Mouse (Mus musculus) thymus, adult 2 months (tissue): ENCODE results near the gene Gm525. TPM values are rescaled to one million over a fixed set of nuclear protein-coding genes. Genes with fewer than 3 reads are reported as not detected.
A peak's percentile ranks its signal among the peaks of the same experiment; 100 is the strongest.

Experiments
- DNase-seq: peaks from one replicate; pipeline ENCODE4 v3.0.0; 2021
- H3K27ac ChIP-seq: fragments of 200-500 bp; 2 replicates; pipeline ENCODE4 v1.5.1; 2012; ENCODE audit warnings: low read length, control low read depth; ENCODE audit not compliant: control insufficient read depth, insufficient read depth
- H3K27me3 ChIP-seq: fragments of 200-500 bp; 2 replicates; pipeline ENCODE4 v1.6.1; 2012; ENCODE audit warnings: mild to moderate bottlenecking, low read length, moderate library complexity, mixed read lengths; ENCODE audit not compliant: control insufficient read depth, insufficient read depth
- H3K36me3 ChIP-seq: fragments of 200-500 bp; 2 replicates; pipeline ENCODE4 v1.6.1; 2012; ENCODE audit warnings: mild to moderate bottlenecking, low read length, moderate library complexity; ENCODE audit not compliant: control insufficient read depth, insufficient read depth
- H3K4me1 ChIP-seq: fragments of 200-500 bp; replicated peaks from 2 replicates; pipeline ENCODE4 v1.6.1; 2012; ENCODE audit warnings: low read length; ENCODE audit not compliant: control insufficient read depth, insufficient read depth
- H3K4me3 ChIP-seq: fragments of 200-500 bp; 2 replicates; pipeline ENCODE4 v1.5.1; 2012; ENCODE audit warnings: mild to moderate bottlenecking, low read length, control low read depth, moderate library complexity; ENCODE audit not compliant: control insufficient read depth, insufficient read depth
- CTCF ChIP-seq: fragments of 200-500 bp; IDR thresholded peaks from 2 replicates; pipeline ENCODE4 v1.5.1; 2012; ENCODE audit warnings: mild to moderate bottlenecking, control low read depth, low read length, moderate library complexity, borderline replicate concordance; ENCODE audit not compliant: control insufficient read depth, poor library complexity, insufficient read depth; ENCODE audit errors: extremely low read depth
- POLR2A ChIP-seq: fragments of 200-500 bp; IDR thresholded peaks from 2 replicates; pipeline ENCODE4 v1.6.1; 2012; ENCODE audit warnings: mild to moderate bottlenecking, low read length, control low read depth, moderate library complexity; ENCODE audit not compliant: control insufficient read depth, poor library complexity, insufficient read depth; ENCODE audit errors: extremely low read depth
- WGBS: fragments of 180-500 bp; shearing (Covaris S2); methylation state at CpG from one replicate; pipeline ENCODE4 v1.1.7; 2018; 5-methylcytosine and 5-hydroxymethylcytosine counted together
- polyA plus RNA-seq: library from polyadenylated mRNA; depleted of rRNA; stranded (reverse); fragments of >200 nt; gene quantifications from 2 replicates; pipeline ENCODE4 v1.2.3, GENCODE M21; 2012; rRNA removed

Gene Gm525
- polyA plus RNA-seq: 25.8 and 35.9 TPM in 2 replicates

GRCm38 (mm10) chr11:89073541-89073940 lies at the start of gene Gm525:
Gm525 (plus strand) TSS chr11:89073841.
- Histone ChIP-seq H3K4me3 (no peak within 1 kb of the TSS), H3K4me1 (peaks cover 59% of the 10 kb centered on the region), H3K27me3 (no peaks in the 10 kb centered on the region), H3K36me3 (no peaks in the 10 kb centered on the region; the same call in 1 of the 2 replicates), H3K27ac (peak within 1 kb of the TSS; percentile 81)
- 91% methylated on average over 8 of the region's 8 CpGs for WGBS
- no peak for DNase-seq
- TF ChIP-seq POLR2A (no peak), CTCF (no peak)

- DNase-seq: no peak
- H3K27ac ChIP-seq: peak overlapping the region; percentile 39; the same call in 1 of the 2 replicates
- H3K27me3 ChIP-seq: no peaks in the 10 kb centered on the region
- H3K4me3 ChIP-seq: no peak overlapping the region
- TF ChIP-seq CTCF (no peak), POLR2A (no peak)
- H3K36me3 ChIP-seq: peaks cover 7% of the 10 kb centered on the region
- H3K4me1 ChIP-seq: peaks cover 21% of the 10 kb centered on the region
- WGBS: 51% methylated on average over 11 of the region's 11 CpGs
These were observed 49.3 kb upstream of the Gm525 start for GRCm38 (mm10) chr11:89024181-89024881.

- Histone ChIP-seq H3K27ac (no peak overlapping the region), H3K4me3 (no peak overlapping the region), H3K27me3 (no peaks in the 10 kb centered on the region), H3K36me3 (no peaks in the 10 kb centered on the region), H3K4me1 (peaks cover 23% of the 10 kb centered on the region)
- no peak for DNase-seq
- 92% methylated on average over 3 of the region's 3 CpGs for WGBS
- no peak for TF ChIP-seq CTCF
- no peak for TF ChIP-seq POLR2A
These were observed 48.0 kb upstream of the Gm525 start for GRCm38 (mm10) chr11:89025603-89026002.

GRCm38 (mm10) chr11:89026117-89026516 lies 47.5 kb upstream of the Gm525 start:
- no peak overlapping the region for H3K4me3 ChIP-seq
- H3K27me3 ChIP-seq: no peaks in the 10 kb centered on the region
- 98% methylated on average over 3 of the region's 3 CpGs for WGBS
- TF ChIP-seq CTCF: no peak
- no peak for TF ChIP-seq POLR2A
- no peak for DNase-seq
- no peaks in the 10 kb centered on the region for H3K36me3 ChIP-seq
- no peak overlapping the region for H3K27ac ChIP-seq
- H3K4me1 ChIP-seq: peaks cover 23% of the 10 kb centered on the region

DNA sequence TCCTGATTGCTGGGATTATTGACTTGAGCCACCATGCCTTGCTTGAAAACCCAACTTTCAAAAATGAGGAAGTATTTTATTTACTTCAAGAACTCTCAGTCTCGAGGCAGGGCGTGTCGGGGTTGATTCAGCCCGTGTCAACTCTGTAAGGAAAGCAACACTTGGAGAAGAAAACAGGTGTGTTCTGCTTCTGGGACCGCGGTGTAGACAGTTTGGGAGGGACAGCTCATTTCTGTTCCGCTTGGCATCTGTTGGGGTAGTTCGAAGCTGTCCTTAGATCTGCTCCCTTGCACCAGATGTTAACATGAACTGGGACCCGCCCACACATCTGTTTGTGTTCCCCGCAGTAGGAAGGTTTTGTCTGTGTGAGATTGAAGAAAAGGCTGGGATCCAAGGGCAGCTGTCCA lies 45.7 kb upstream of the Gm525 start:
- H3K4me3 ChIP-seq: no peak overlapping the region
- H3K27ac ChIP-seq: peak overlapping the region; percentile 4; the same call in 1 of the 2 replicates
- 3% methylated on average over 10 of the region's 10 CpGs for whole genome bisulfite sequencing
- DNase-seq: no peak
- no peaks in the 10 kb centered on the region for H3K27me3 ChIP-seq
- no peak for TF ChIP-seq POLR2A
- TF ChIP-seq CTCF: no peak
- H3K36me3 ChIP-seq: no peaks in the 10 kb centered on the region
- peaks cover 20% of the 10 kb centered on the region for H3K4me1 ChIP-seq

DNA sequence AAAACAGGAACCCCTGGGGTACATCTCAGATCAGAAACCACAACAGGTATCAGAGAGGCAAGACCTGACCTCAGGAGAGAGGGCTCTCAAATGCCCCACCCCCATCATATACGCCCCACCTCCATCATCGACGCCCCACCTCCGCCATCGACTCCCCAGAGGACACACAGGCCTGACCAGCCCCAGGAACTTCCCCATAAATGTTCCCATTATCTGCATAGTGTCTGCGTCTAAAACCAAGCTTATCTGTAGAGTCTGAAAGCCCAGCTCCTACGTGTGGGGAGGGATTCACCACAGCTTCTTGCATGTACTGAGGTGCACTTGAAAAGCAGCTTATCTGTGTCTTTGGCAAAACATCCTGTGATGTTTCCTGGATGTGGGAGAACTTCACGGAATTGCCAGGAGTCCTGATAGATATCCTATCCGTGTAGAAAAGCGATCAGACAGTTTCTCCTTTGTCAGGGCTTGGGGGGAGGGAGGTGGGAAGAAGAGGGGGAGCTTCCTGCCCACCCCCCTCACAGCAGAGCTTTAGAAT lies 44.7 kb upstream of the Gm525 start:
- no peaks in the 10 kb centered on the region for H3K36me3 ChIP-seq
- WGBS: 26% methylated on average over 10 of the region's 10 CpGs
- DNase-seq: peak; percentile 16
- H3K4me3 ChIP-seq: no peak overlapping the region
- no peaks in the 10 kb centered on the region for H3K27me3 ChIP-seq
- no peak overlapping the region for H3K27ac ChIP-seq
- no peak for TF ChIP-seq POLR2A
- no peak for TF ChIP-seq CTCF
- peaks cover 18% of the 10 kb centered on the region for H3K4me1 ChIP-seq
